Mouse (Mus musculus): ENCODE data around the gene Dip2b. TPM values are rescaled to one million over a fixed set of nuclear protein-coding genes. Genes with fewer than 3 reads are reported as not detected.

Dip2b gene
- polyA plus RNA-seq, 2 experiments, result 2.0 to 2.8 TPM

DNA sequence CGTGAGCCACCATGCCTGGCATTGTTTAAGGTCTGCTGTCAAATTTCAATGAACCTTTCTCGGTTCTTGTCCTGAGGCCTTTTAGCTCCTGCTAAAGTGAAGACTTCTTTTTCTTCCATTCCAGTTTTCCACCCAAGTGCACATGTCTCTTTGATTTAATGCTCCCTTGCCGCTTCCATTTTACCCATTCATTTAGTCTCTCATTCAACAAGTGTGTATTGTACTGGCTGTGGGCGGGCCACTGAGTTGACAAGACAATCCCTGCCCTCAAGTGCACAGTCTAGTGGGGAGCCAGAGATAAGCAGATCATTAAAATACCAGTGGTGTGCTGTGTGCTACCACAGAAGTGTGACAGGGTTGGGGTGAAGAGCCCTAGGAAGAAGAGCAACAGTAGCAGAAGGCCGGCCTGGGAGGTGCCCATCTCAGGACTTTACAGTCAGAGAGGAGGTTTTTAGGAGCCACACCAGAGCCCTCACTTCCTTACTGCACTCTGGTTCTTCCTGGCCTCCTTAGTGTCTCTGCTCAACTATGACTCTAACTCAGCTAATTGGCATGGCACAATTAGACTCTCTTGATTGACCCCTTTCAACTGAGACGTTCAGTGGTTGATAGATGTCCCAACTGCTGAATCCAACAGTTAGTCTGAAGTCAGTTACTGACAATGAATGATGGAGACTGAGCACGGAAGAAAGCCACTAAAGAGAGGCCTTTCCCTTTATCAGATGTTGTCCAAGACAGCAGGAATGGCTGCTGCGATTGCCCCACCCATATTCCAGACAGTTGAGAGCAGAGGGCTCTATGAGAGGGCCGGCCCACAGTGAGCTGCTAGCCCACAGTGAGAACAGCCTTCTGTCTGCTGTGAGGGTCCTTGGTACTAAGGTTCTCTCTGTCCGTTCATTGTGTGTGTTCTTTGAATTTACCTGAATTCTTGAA lies 75.1 kb downstream of the Dip2b start:
- 41% methylated on average over 10 of the region's 10 CpGs for WGBS (ENCODE audit: insufficient replicate concordance)
- Histone ChIP-seq H3K4me3 (ENCODE audit: insufficient read depth in 1 of 2, low read depth in 2 of 2, low read length in 2 of 2) (no peak overlapping the region), H3K9me3 (ENCODE audit: control insufficient read depth, low read length) (no peaks in the 10 kb centered on the region), H3K9ac (replicated peaks) (no peak overlapping the region), H3K27ac (no peak overlapping the region), H3K27me3 (ENCODE audit: control insufficient read depth, insufficient read depth, low read length) (no peaks in the 10 kb centered on the region), H3K36me3 (replicated peaks; ENCODE audit: control insufficient read depth, insufficient read depth, low read depth) (no peaks in the 10 kb centered on the region; the same call in 1 of the 2 replicates), H3K4me2 (ENCODE audit: low read depth) (0 out of 2 replicates have a peak overlapping the region, but pooled peaks have one; percentile 4), H3K4me1 (replicated peaks; ENCODE audit: control insufficient read depth in 2 of 2, insufficient read depth in 2 of 2, low read length in 1 of 2) (peaks cover 12 to 26% of the 10 kb centered on the region in 2 experiments)
- DNase-seq (ENCODE audit: low read depth in 3 of 3, low spot score in 3 of 3) (no peak), ATAC-seq (ENCODE audit: insufficient read depth) (peak; percentile 82)
- TF ChIP-seq EP300 (IDR thresholded peaks at IDR 0.05; ENCODE audit: low read depth), result no peak
- no peak for TF ChIP-seq CTCF (IDR thresholded peaks at IDR 0.05; ENCODE audit: low read depth)

DNA sequence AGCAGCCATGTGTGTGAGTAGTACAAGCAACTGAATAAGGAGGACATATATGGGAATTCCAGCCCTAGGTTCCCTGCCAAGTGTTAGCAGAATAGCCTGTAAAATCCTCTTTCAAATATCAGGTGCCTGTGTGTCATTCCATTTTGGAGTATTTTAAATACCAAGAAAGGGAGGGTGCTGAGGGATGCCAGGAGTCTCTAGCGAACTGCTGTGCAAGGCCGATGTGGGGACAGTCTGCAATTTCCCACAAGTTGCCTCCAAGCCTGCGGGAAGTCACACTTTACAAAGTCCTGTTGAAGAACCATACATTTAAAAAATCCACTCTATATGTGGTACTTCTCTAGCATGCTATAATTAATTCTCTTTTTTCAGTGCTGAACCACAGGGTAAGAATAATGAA lies 77.0 kb downstream of the Dip2b start:
- Histone ChIP-seq H3K36me3 (replicated peaks; ENCODE audit: control insufficient read depth, insufficient read depth, low read depth) (no peaks in the 10 kb centered on the region; the same call in 1 of the 2 replicates), H3K4me2 (ENCODE audit: low read depth) (no peak overlapping the region), H3K4me1 (replicated peaks; ENCODE audit: control insufficient read depth in 2 of 2, insufficient read depth in 2 of 2, low read length in 1 of 2) (peaks cover 12 to 23% of the 10 kb centered on the region in 2 experiments), H3K9me3 (ENCODE audit: control insufficient read depth, low read length) (no peaks in the 10 kb centered on the region), H3K4me3 (ENCODE audit: insufficient read depth in 1 of 2, low read depth in 2 of 2, low read length in 2 of 2) (no peak overlapping the region), H3K9ac (replicated peaks) (no peak overlapping the region), H3K27me3 (ENCODE audit: control insufficient read depth, insufficient read depth, low read length) (no peaks in the 10 kb centered on the region), H3K27ac (no peak overlapping the region)
- WGBS (ENCODE audit: insufficient replicate concordance), result 78% methylated on average over 3 of the region's 3 CpGs
- DNase-seq (ENCODE audit: low read depth in 3 of 3, low spot score in 3 of 3), result no peak
- TF ChIP-seq EP300 (IDR thresholded peaks at IDR 0.05; ENCODE audit: low read depth) (no peak), CTCF (IDR thresholded peaks at IDR 0.05; ENCODE audit: low read depth) (no peak)
- ATAC-seq (ENCODE audit: insufficient read depth), result no peak

GRCm38 (mm10) chr15:100116325-100116724 lies 77.9 kb downstream of the Dip2b start:
- no peak for DNase-seq (ENCODE audit: low read depth in 3 of 3, low spot score in 3 of 3)
- no peak for ATAC-seq (ENCODE audit: insufficient read depth)

GRCm38 (mm10) chr15:100119225-100119788 lies 80.8 kb downstream of the Dip2b start:
- Histone ChIP-seq H3K9me3 (ENCODE audit: control insufficient read depth, low read length) (no peaks in the 10 kb centered on the region), H3K27ac (no peak overlapping the region), H3K36me3 (replicated peaks; ENCODE audit: control insufficient read depth, insufficient read depth, low read depth) (no peaks in the 10 kb centered on the region; the same call in 1 of the 2 replicates), H3K9ac (replicated peaks) (no peak overlapping the region), H3K4me3 (ENCODE audit: insufficient read depth in 1 of 2, low read depth in 2 of 2, low read length in 2 of 2) (no peak overlapping the region), H3K27me3 (ENCODE audit: control insufficient read depth, insufficient read depth, low read length) (no peaks in the 10 kb centered on the region), H3K4me1 (replicated peaks; ENCODE audit: control insufficient read depth in 2 of 2, insufficient read depth in 2 of 2, low read length in 1 of 2) (peaks cover 0 to 6% of the 10 kb centered on the region in 2 experiments; a peak in 2 of 4 replicates), H3K4me2 (ENCODE audit: low read depth) (no peak overlapping the region)
- 67% methylated on average over 6 of the region's 6 CpGs for WGBS (ENCODE audit: insufficient replicate concordance)
- no peak for TF ChIP-seq EP300 (IDR thresholded peaks at IDR 0.05; ENCODE audit: low read depth)
- TF ChIP-seq CTCF (IDR thresholded peaks at IDR 0.05; ENCODE audit: low read depth), result no peak
- ATAC-seq (ENCODE audit: insufficient read depth) (no peak), DNase-seq (ENCODE audit: low read depth in 3 of 3, low spot score in 3 of 3) (peak in 1 of 3 experiments; percentile 6)

More at GRCm38 (mm10) chr15:100116325-100116724, 77.9 kb downstream of the Dip2b start:
- no peak overlapping the region for H3K4me2 ChIP-seq (ENCODE audit: low read depth)
- H3K4me1 ChIP-seq (replicated peaks; ENCODE audit: control insufficient read depth in 2 of 2, insufficient read depth in 2 of 2, low read length in 1 of 2), result peaks cover 12 to 21% of the 10 kb centered on the region in 2 experiments
- no peak overlapping the region for H3K27ac ChIP-seq
- H3K4me3 ChIP-seq (ENCODE audit: insufficient read depth in 1 of 2, low read depth in 2 of 2, low read length in 2 of 2), result no peak overlapping the region
- H3K27me3 ChIP-seq (ENCODE audit: control insufficient read depth, insufficient read depth, low read length), result no peaks in the 10 kb centered on the region
- H3K9me3 ChIP-seq (ENCODE audit: control insufficient read depth, low read length), result no peaks in the 10 kb centered on the region
- H3K9ac ChIP-seq (replicated peaks), result no peak overlapping the region
- 80% methylated on average over 13 of the region's 13 CpGs for WGBS (ENCODE audit: insufficient replicate concordance)
- TF ChIP-seq EP300 (IDR thresholded peaks at IDR 0.05; ENCODE audit: low read depth) (no peak), CTCF (IDR thresholded peaks at IDR 0.05; ENCODE audit: low read depth) (no peak)
- no peaks in the 10 kb centered on the region; the same call in 1 of the 2 replicates for H3K36me3 ChIP-seq (replicated peaks; ENCODE audit: control insufficient read depth, insufficient read depth, low read depth)

DNA sequence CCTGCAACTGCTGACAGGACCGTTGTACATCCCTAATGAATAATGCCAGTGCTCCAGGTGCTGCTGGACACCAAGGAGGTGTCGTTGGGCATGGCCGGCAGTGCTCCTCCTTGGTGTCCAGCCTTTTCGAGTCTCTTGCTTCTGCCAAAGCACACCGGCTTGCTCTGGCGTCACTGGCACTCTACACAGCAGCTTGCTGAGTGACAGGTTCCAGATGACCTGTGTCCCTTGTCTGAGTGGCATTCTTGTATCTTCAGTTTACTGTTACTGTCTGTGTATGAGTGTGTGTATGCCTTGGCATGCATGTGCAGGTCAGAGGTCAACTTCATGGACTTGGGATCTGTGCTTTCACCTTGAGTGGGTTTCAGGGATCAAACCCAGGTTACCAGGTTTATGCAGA lies 83.0 kb downstream of the Dip2b start:
- ATAC-seq (ENCODE audit: insufficient read depth) (no peak), DNase-seq (ENCODE audit: low read depth in 3 of 3, low spot score in 3 of 3) (no peak)
- H3K9me3 ChIP-seq (ENCODE audit: control insufficient read depth, low read length), result no peaks in the 10 kb centered on the region
- H3K36me3 ChIP-seq (replicated peaks; ENCODE audit: control insufficient read depth, insufficient read depth, low read depth), result no peaks in the 10 kb centered on the region; the same call in 1 of the 2 replicates
- no peak overlapping the region for H3K9ac ChIP-seq (replicated peaks)
- no peak overlapping the region for H3K27ac ChIP-seq
- H3K4me2 ChIP-seq (ENCODE audit: low read depth), result no peak overlapping the region
- 77% methylated on average over 6 of the region's 6 CpGs for WGBS (ENCODE audit: insufficient replicate concordance)
- H3K27me3 ChIP-seq (ENCODE audit: control insufficient read depth, insufficient read depth, low read length), result no peaks in the 10 kb centered on the region
- TF ChIP-seq CTCF (IDR thresholded peaks at IDR 0.05; ENCODE audit: low read depth), result no peak
- TF ChIP-seq EP300 (IDR thresholded peaks at IDR 0.05; ENCODE audit: low read depth), result no peak
- no peak overlapping the region for H3K4me3 ChIP-seq (ENCODE audit: insufficient read depth in 1 of 2, low read depth in 2 of 2, low read length in 2 of 2)
- peaks cover 0 to 6% of the 10 kb centered on the region in 2 experiments; a peak in 1 of 4 replicates for H3K4me1 ChIP-seq (replicated peaks; ENCODE audit: control insufficient read depth in 2 of 2, insufficient read depth in 2 of 2, low read length in 1 of 2)
